Mouse (Mus musculus) ES-Bruce4 (cell line): ENCODE measurements around the gene Zc3hav1l. TPM values are rescaled to one million over a fixed set of nuclear protein-coding genes. Genes with fewer than 3 reads are reported as not detected.

Source experiments
- H3K27ac ChIP-seq: 2 replicates; pipeline ENCODE4 v1.5.1; 2012; ENCODE audit warnings: low read length, inconsistent platforms; ENCODE audit not compliant: insufficient read depth
- H3K27me3 ChIP-seq: 2 replicates; pipeline ENCODE4 v1.6.1; 2012; ENCODE audit warnings: mild to moderate bottlenecking, low read length, inconsistent platforms; ENCODE audit not compliant: control insufficient read depth, poor library complexity, insufficient read depth, severe bottlenecking
- H3K36me3 ChIP-seq: 2 replicates; pipeline ENCODE4 v1.6.1; 2012; ENCODE audit warnings: inconsistent platforms, mild to moderate bottlenecking, low read length, moderate library complexity; ENCODE audit not compliant: control insufficient read depth, poor library complexity, insufficient read depth, severe bottlenecking
- H3K4me1 ChIP-seq: one replicate; pipeline ENCODE4 v1.8.1; 2011; ENCODE audit warnings: low read length; ENCODE audit not compliant: control insufficient read depth, insufficient read depth
- H3K4me3 ChIP-seq: 2 replicates; pipeline ENCODE4 v1.5.1; 2011; ENCODE audit warnings: low read depth, mild to moderate bottlenecking, low read length
- H3K9ac ChIP-seq: 2 replicates; pipeline ENCODE4 v1.6.1; 2012; ENCODE audit warnings: low read depth, mild to moderate bottlenecking, inconsistent platforms; ENCODE audit not compliant: poor library complexity, severe bottlenecking
- H3K9me3 ChIP-seq: replicated peaks from 2 replicates; pipeline ENCODE4 v1.6.1; 2012; ENCODE audit warnings: mild to moderate bottlenecking, low read length, inconsistent platforms; ENCODE audit not compliant: control insufficient read depth, poor library complexity, insufficient read depth, severe bottlenecking
- CTCF ChIP-seq: IDR thresholded peaks from one replicate; pipeline ENCODE4 v1.8.1; 2011; ENCODE audit warnings: low read depth, low read length
- EP300 ChIP-seq: IDR thresholded peaks from 2 replicates; pipeline ENCODE4 v1.6.1; 2011; ENCODE audit warnings: low read depth, low read length; ENCODE audit not compliant: insufficient read depth
- POLR2A ChIP-seq: IDR thresholded peaks from one replicate; pipeline ENCODE4 v1.8.1; 2011; ENCODE audit warnings: low read length; ENCODE audit not compliant: insufficient read depth
- polyA plus RNA-seq: library from polyadenylated mRNA; stranded (reverse); fragments of >200 nt; gene quantifications from 2 replicates; pipeline ENCODE4 v1.2.4, GENCODE M21; 2011; ENCODE audit warnings: low read depth; ENCODE audit not compliant: missing spikeins, insufficient read depth, insufficient read length

Gene Zc3hav1l
- 22.8 and 23.2 TPM in 2 replicates for polyA plus RNA-seq

DNA sequence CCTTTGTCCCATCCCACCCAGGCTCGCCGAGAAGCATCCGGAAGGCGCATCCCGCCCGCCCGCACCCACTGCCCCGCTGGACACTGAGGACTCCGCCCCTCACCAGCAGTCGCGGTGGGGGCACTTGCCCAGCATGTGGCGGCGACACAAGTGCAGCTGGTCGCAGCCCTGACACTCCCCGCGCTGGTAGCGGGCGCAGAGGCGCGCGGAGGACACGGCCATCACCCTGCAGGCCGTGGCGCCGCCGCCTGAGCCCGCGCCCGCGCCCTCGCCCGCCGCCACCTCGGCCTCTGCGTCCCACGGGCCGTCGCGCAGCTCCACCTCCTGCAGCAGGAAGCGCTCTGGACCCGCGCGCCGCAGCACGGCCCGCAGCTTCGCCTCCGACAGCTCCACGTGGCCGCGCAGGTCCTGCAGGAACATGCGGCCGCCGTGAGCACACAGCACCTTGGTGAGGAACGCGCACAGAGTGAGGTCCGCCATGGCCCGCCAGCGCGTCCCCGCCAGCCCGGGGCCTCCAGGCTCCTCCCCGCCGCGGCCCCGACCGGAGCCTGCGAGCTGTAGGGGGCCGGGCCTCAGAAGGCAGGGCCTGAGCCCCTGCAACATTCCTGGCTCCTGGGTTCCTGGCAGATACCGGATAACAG, at the start of gene Zc3hav1l:
Gene Zc3hav1l (minus strand): TSS at position 499 of the 641 bp plus-strand sequence.
- Histone ChIP-seq H3K9ac (peak within 1 kb of the TSS; percentile 72), H3K27me3 (0 out of 2 replicates have a peak, but pooled peaks cover 2% of the 10 kb centered on the region), H3K4me3 (peak within 1 kb of the TSS; percentile 90), H3K4me1 (peaks cover 1% of the 10 kb centered on the region), H3K36me3 (peaks cover 7% of the 10 kb centered on the region; the same call in 1 of the 2 replicates), H3K9me3 (no peaks in the 10 kb centered on the region; the same call in 1 of the 2 replicates), H3K27ac (0 out of 2 replicates have a peak within 1 kb of the TSS, but pooled peaks have one; percentile 3)
- TF ChIP-seq EP300: no peak
- TF ChIP-seq POLR2A: no peak
- no peak for TF ChIP-seq CTCF

DNA sequence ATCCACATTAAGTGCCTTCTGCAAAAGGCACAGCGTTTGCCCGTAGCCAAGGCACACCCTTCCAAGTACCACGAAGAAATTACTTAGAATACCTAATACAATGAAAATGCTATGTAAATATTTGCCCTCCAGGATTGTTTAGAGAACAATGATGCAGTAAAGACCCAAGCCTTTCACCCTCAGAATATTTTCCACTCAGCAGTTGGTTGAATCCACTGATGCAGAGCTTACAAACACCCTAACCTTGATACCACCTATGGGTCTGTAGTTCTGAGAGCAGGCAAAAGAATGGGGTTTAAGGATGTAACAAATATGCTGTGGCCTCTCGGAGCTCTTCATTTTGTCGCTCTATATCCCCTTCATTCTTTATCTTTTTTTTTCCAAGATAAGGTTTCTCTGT, 48.8 kb upstream of the Zc3hav1l start:
- H3K27me3 ChIP-seq: no peaks in the 10 kb centered on the region

DNA sequence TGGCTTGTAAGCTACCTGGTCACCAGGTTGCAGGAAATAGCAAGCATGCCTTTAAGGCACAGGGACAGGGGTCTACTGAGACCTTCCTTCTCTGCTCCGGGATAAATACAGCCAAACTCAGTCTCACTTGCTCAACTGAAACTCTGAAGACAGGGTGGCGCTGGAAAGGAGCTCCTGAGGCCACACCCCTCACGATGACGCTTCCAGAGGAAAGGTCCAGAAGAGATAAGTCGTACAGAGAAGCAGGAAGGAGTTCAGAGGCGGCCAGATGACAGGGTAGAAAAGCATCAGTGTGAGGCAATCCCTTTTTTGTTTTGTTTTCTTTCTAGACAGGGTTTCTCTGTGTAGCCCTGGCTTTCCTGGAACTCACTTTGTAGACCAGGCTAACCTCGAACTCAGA, 46.7 kb upstream of the Zc3hav1l start:
- H3K36me3 ChIP-seq: no peaks in the 10 kb centered on the region
- H3K4me1 ChIP-seq: peaks cover 2% of the 10 kb centered on the region
- H3K4me3 ChIP-seq: no peak overlapping the region
- TF ChIP-seq POLR2A: no peak
- no peak for TF ChIP-seq CTCF
- TF ChIP-seq EP300: no peak
- H3K27me3 ChIP-seq: no peaks in the 10 kb centered on the region
- no peak overlapping the region for H3K27ac ChIP-seq
- no peaks in the 10 kb centered on the region for H3K9me3 ChIP-seq
- no peak overlapping the region for H3K9ac ChIP-seq

More for the DNA sequence above, 48.8 kb upstream of the Zc3hav1l start:
- Histone ChIP-seq H3K4me1 (peaks cover 2% of the 10 kb centered on the region), H3K9ac (no peak overlapping the region), H3K27ac (no peak overlapping the region), H3K36me3 (no peaks in the 10 kb centered on the region), H3K9me3 (no peaks in the 10 kb centered on the region), H3K4me3 (no peak overlapping the region)
- TF ChIP-seq POLR2A (no peak), EP300 (no peak), CTCF (no peak)

DNA sequence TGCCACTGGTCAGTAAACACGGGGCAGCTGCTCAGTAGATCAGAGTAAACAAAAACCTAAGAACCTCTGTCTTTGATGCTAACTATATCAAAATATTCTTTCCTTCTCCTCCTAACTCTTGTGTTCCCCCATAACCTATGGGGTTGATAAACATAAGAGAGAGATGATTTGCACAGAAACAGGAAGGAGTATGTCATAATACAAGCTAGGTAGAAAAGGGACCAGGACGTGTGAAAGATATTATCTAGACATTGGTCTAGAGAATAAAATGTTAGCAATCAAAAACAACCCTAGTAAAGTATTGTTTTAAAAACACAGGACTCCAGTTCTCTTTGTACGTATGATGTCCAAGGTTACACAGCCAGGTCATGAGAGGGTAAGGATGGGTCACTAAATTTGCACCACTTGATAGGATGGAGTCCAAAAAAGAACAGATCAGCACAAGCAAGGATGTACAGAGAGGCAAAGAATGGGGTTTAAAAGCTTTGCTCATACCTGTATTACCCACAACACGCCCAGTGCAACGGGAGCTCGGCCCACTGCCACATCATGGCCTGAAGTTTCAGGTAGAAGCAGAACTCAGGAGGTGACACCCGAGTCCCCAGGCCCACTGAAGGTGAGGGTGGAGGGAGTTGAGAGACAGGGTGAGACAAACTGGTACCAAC, 45.1 kb upstream of the Zc3hav1l start:
- Histone ChIP-seq H3K4me3 (no peak overlapping the region), H3K36me3 (0 out of 2 replicates have a peak, but pooled peaks cover 3% of the 10 kb centered on the region), H3K27me3 (no peaks in the 10 kb centered on the region), H3K27ac (no peak overlapping the region), H3K9ac (no peak overlapping the region), H3K9me3 (no peaks in the 10 kb centered on the region), H3K4me1 (peaks cover 2% of the 10 kb centered on the region)
- no peak for TF ChIP-seq EP300
- TF ChIP-seq CTCF: no peak
- no peak for TF ChIP-seq POLR2A

DNA sequence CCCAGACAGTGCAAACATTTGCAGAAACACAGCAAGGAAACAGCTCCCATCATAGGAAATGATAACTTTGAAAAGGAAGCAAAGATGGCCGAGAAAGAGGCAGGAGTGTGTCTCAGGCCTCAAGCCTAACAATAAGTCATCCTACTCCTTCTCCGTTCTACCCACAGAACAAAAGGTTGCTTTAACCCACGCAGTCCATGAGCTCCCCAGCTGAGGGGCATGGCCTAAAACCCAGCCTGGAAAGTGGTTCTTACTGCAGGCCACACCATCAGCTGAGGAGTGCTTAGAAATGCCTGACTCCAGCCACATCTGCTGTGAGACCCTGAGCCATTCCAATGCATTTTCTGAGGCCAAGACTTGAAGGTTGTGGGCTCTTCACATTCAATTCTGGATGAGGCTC, 44.5 kb upstream of the Zc3hav1l start:
- peaks cover 5% of the 10 kb centered on the region; the same call in 1 of the 2 replicates for H3K36me3 ChIP-seq
- no peak overlapping the region for H3K4me3 ChIP-seq
- H3K27me3 ChIP-seq: no peaks in the 10 kb centered on the region
- no peak overlapping the region for H3K9ac ChIP-seq
- H3K27ac ChIP-seq: no peak overlapping the region
- no peaks in the 10 kb centered on the region for H3K9me3 ChIP-seq
- TF ChIP-seq CTCF: no peak
- no peak for TF ChIP-seq POLR2A
- no peak for TF ChIP-seq EP300
- peaks cover 2% of the 10 kb centered on the region for H3K4me1 ChIP-seq

DNA sequence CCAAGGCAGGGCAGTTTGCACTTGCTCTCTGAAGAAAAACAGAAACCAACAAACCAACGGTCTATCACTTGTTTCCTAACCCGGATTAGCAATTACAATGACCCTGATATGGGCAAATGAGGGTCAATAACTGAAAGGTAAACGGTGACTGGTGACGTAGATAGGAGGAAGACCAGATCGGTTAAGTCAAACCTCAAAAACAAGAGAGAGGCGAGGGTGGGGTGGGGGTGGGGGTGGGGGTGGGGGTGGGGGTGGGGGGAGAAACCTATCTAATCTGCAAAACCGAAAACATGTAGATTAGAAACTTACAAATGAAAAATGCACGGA, 43.6 kb upstream of the Zc3hav1l start:
- H3K27me3 ChIP-seq: no peaks in the 10 kb centered on the region
- no peak overlapping the region for H3K27ac ChIP-seq
- H3K4me1 ChIP-seq: peaks cover 2% of the 10 kb centered on the region
- no peaks in the 10 kb centered on the region for H3K9me3 ChIP-seq
- no peak overlapping the region for H3K4me3 ChIP-seq
- H3K9ac ChIP-seq: no peak overlapping the region
- H3K36me3 ChIP-seq: peaks cover 5% of the 10 kb centered on the region; the same call in 1 of the 2 replicates
- no peak for TF ChIP-seq CTCF
- no peak for TF ChIP-seq EP300
- TF ChIP-seq POLR2A: no peak
